In the genomic region with DNA sequence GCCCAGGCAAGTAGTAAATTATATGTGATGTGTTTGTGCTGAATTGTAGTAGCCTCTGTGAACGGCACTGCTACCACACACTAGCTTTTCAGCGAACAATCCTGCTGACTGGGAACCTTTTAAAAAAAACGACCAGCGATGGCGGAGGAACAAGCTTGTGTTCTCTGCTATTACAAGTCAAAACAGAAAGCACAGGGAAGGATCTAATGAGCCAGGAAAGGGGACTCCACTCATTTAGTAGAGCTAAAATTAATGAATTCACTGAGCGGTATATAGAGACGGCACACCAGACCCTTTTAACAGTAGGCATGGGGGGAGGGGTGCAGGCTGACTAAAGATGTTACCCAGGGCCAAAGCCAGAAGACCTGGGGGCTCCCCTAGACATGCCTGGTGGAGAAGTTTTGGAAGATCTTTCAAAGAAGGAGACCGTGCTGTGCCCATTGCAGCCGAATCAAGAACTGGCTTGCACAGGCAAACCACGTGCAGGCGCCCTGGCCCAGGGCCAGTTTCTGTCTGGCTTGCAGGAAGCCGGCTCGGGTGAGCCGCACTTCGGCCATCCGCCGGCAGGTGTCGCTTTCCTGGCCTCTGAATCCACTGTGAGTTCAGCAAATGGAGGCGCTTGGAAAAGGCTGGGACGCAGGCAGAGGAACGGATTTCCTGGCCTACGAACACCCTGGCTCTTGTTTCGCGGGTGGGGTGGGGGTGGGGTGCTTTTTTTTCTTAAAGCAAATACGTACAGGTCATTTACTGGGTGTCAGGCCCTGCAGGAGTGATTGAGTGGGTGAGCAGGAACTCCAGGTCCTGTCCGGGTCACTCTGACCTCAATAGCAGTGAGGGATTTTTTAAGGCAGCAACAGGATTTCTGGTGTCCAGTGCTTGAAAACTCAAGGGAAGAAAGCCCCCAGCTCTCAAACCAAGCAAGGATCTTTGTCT, we compare ENCODE assay signal across 8 mouse cellular contexts. TPM values are rescaled to one million over a fixed set of nuclear protein-coding genes. Genes with fewer than 3 reads are reported as not detected.
DNase-seq lines count a peak whose midpoint lies in the region; ATAC-seq and TF ChIP-seq lines count a peak whose summit lies in the region.

No protein-coding gene starts in this region.

- ATAC-seq in frontal cortex, adult (ENCODE audit: low TSS enrichment) = peak; percentile 86
- ATAC-seq in lung, embryonic 15.5 days (ENCODE audit: borderline replicate concordance, extremely low read depth, low FRiP score, low TSS enrichment) = peak; percentile 85

- H3K27ac ChIP-seq in hindbrain, embryonic 10.5 days = peak overlapping the region; percentile 85
- H3K27ac ChIP-seq in lung, embryonic 15.5 days = peak overlapping the region; percentile 52; the same call in 1 of the 2 replicates
- peak overlapping the region; percentile 86 for H3K27ac ChIP-seq in olfactory bulb, adult 2 months (ENCODE audit: insufficient read depth, low read depth, low read length)

- no peak for TF ChIP-seq POLR2A in olfactory bulb, adult 2 months (IDR thresholded peaks at IDR 0.05; ENCODE audit: insufficient read depth, low read depth, low read length)

- H3K9ac ChIP-seq in lung, embryonic 15.5 days = peak overlapping the region; percentile 40

- peaks cover 6% of the 10 kb centered on the region; the same call in 1 of the 2 replicates for H3K27me3 ChIP-seq in hindbrain, embryonic 10.5 days (ENCODE audit: insufficient read depth, poor library complexity, severe bottlenecking)
- H3K27me3 ChIP-seq in lung, embryonic 15.5 days = no peaks in the 10 kb centered on the region

- TF ChIP-seq CTCF in olfactory bulb, adult 2 months (IDR thresholded peaks at IDR 0.05; ENCODE audit: insufficient read depth, low read depth, low read length) = peak; percentile 96

- 15% methylated on average over 26 of the region's 26 CpGs for WGBS in hindbrain, embryonic 10.5 days
- WGBS in lung, embryonic 15.5 days = 6% methylated on average over 26 of the region's 26 CpGs
- WGBS in olfactory bulb, adult 2 months = 3% methylated on average over 26 of the region's 26 CpGs

- peak overlapping the region; percentile 36 for H3K4me3 ChIP-seq in hindbrain, embryonic 10.5 days
- peak overlapping the region; percentile 32 for H3K4me3 ChIP-seq in lung, embryonic 15.5 days
- H3K4me3 ChIP-seq in olfactory bulb, adult 2 months (ENCODE audit: insufficient read depth, low read depth, low read length) = peak overlapping the region; percentile 45

- peak; percentile 99 for DNase-seq in MN1 (ENCODE audit: low spot score)
- peak; percentile 100 for DNase-seq in cerebellum, adult 8-10 months
- peak; percentile 99 for DNase-seq in hindbrain, embryonic 10.5 days (ENCODE audit: low spot score)
- peak; percentile 100 for DNase-seq in layer of hippocampus, adult 9-10 months (ENCODE audit: low spot score)
- peak; percentile 88 to 91 for DNase-seq in thymus, adult 18-20 months

- no peaks in the 10 kb centered on the region for H3K9me3 ChIP-seq in hindbrain, embryonic 10.5 days
- H3K9me3 ChIP-seq in lung, embryonic 15.5 days = no peaks in the 10 kb centered on the region

- H3K4me1 ChIP-seq in hindbrain, embryonic 10.5 days (replicated peaks) = peaks cover 41% of the 10 kb centered on the region
- peaks cover 33% of the 10 kb centered on the region for H3K4me1 ChIP-seq in lung, embryonic 15.5 days
- peaks cover 3% of the 10 kb centered on the region; the same call in 1 of the 2 replicates for H3K4me1 ChIP-seq in olfactory bulb, adult 2 months (ENCODE audit: control insufficient read depth, insufficient read depth, low read length)

- H3K4me2 ChIP-seq in lung, embryonic 15.5 days = peak overlapping the region; percentile 69

- no peaks in the 10 kb centered on the region for H3K36me3 ChIP-seq in hindbrain, embryonic 10.5 days
- no peaks in the 10 kb centered on the region for H3K36me3 ChIP-seq in lung, embryonic 15.5 days

RNA-seq across cellular contexts. Expression of a gene that starts 11.7 kb away (rescaled TPM):
- 1.6 and 3.8 TPM in 2 replicates for polyA plus RNA-seq in hindbrain, embryonic 10.5 days (2016; fragmentation: Nextera tagmentation; extraction: Ambion mirVana)
- 3.3 and 4.0 TPM in 2 replicates for polyA plus RNA-seq in lung, embryonic 15.5 days (2015; fragmentation: Nextera tagmentation; extraction: Ambion mirVana)
- polyA plus RNA-seq in olfactory bulb, adult 2 months (2012; ENCODE audit: insufficient read depth, insufficient read length, low replicate concordance, missing spikeins) = not detected in 2 replicates

Comparison
In these comparisons a context has a peak if more than half of its experiments do, and no peak if none do; other contexts are left out.
1. Peak in every context shown above with its lines: DNase-seq, ATAC-seq, H3K4me3 ChIP-seq and H3K27ac ChIP-seq.